Mouse (Mus musculus): ENCODE data around the gene Brpf1.

GRCm38 (mm10) chr6:113364518-113365135 lies 57.7 kb downstream of the Brpf1 start:
- TF ChIP-seq POLR2A (IDR thresholded peaks at IDR 0.05; ENCODE audit: extremely low read depth, insufficient read depth, low read length) = no peak
- no peak for TF ChIP-seq CTCF (IDR thresholded peaks at IDR 0.05; ENCODE audit: extremely low read depth, insufficient read depth, low read length)

Measured in cortical plate, adult 2 months (tissue).